Mouse (Mus musculus): ENCODE data around the gene Dennd1b. TPM values are rescaled to one million over a fixed set of nuclear protein-coding genes. Genes with fewer than 3 reads are reported as not detected.
A peak's percentile ranks its signal among the peaks of the same experiment; 100 is the strongest.

Gene Dennd1b
- total RNA-seq, 2 experiments from 2014 or later = 50.2 to 51.4 TPM

DNA sequence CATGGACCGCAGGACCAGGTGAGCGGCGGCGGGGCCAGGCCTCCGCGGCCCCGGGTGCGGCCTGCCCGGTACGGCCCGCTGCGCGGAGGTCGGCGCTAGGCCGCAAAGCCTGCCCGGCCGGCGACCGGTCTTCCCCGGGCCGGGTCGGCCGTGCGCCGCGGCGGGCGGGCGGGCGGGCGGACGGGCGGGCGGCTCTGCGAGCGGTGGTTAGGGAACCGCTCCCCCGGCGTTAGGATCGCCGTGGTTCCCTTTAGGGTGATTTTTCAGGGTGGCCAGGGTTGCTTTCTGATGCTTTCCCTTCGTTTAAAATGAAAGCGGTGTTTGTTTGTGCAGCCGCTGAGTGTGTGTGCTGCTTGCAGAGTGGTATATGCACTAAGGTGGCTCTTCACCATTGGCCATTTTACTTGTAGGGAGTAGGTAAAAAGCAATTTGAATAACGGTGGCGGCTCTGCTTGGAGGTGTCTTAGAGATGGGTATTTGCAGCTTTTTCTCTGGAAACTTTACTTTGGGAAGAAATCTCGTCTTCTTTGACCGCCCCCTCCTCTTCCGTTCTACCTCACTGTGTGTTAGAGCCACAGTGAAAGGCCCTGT lies 728 bp downstream of the Dennd1b start:
- DNase-seq = peak; percentile 26 to 32

GRCm38 (mm10) chr1:138965069-138965468 lies 1.8 kb downstream of the Dennd1b start:
- no peak for DNase-seq

DNA sequence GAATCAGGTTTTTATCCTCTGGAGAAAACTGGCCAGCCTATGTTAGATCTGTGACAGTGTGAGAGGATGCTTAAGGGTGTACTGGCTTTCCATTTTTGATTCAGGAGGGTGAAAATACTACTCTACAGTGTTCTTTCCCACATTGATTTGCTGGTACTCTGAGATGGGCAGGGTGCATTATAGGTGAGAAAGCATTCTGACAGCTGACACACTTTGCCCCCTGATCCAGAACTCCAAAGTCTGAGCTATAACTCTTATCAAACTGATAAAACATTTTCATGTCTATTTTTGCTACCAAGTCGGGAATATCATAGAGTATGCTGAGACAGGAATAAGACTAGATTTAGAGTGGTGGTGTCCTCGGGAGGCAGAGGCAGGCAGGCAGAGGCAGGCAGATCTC lies 2.3 kb downstream of the Dennd1b start:
- DNase-seq = no peak

DNA sequence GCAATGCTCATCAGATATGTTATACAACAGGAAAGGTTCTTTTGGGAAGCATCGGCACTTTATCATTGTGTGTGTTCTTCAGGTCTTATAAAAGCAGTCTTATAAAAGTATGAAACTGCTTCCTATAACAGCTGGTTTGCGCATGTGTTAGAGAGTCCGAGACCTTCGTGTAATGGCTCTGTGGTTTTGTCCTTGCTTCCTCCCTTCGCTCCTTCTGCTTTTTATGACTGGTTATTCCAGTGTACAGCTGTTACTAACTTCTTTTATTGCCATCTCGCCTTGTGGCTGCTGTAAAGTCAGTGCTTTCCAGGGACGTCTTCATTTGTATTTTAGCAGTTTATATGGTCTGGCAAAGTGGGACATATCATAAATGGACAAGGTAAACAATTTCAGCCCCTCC lies 4.2 kb downstream of the Dennd1b start:
- no peak for DNase-seq

DNA sequence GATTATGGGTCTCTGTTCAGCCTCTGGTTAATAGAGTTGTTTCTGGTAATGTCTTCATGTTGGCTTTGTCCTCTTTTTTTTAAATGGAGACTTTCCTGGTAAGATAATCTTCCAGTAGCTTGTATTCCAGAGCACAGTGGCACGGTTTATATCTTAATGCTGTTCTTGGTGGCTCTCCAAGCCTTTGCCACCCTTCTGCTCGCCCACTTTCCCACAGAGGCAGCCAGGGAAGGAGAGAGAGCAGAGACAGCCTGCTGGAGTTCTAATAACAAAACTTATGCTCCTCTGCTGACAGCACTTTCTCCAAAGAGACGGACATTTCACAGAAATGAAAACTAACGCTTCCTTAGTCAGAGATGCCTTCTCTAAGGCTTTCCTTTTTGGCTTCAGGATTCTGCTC lies 6.8 kb downstream of the Dennd1b start:
- DNase-seq = no peak

DNA sequence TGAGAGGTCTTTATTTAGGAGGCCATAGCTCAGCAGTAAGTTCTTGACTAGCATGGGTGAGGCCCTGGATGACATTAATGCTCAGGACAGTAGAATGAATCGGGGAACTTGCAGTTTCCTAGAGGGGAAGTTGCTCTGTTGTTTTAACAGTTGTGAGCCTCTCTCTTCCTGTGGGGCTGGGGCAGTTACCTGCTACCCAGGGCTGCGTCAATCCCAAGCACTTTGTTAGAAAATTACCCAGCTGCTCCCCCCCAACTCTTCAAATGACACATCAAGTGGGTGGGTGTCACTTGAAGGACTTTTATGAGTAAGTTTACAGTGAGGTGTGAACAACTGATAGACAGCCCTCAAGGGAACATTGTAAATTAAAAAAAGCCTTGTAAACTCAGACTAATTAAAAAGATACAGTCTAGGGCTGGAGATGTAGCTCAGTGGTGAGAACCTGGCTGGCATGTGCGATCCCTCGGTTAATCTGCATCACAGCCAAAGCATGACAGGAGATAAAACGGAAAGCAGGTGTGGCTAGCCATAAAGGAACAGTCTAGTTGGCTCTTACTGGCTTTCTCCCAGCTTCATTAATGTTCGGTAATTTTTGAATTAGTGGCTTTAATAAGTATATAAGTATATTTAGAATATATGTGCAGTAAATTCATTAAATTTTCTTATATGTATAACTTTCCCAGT lies 10.4 kb downstream of the Dennd1b start:
- no peak for DNase-seq

DNA sequence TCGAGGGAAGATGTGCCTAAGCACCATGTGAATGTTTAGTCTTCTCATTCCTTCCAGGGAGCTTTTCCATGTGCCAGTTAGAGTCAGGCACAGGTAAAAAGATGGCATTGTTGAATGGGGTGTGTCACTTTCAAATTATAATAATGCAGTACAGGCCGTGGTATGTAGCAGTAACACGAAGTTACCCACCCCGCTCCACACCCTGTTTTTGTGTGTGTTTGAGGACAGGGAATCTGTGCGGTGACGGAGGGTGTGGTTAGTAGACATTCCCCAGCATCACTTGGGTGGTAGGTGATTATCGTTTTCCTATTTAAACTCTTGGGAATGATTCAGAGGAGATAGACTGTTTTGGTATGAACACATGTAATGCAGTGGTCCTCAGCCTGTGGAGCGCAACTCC lies 11.6 kb downstream of the Dennd1b start:
- DNase-seq = no peak

DNA sequence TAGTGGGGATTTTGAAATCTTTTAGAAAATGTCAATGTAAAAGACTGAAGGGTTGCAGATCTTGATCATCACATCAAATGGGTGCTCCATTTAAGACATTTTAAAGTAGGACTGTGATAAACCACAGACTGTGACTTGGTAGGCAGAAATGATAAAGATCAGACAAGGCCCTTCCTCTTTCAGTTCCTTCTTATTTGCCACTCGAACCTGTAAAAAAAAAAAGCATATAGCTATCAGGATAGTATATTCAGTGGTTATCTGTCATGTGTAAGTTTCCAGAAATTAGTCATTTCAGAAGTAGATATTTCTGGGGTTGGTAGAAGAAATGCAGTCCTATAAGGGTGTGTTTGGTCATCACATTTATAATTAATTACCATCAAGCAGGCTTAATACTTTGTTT lies 12.7 kb downstream of the Dennd1b start:
- DNase-seq = no peak

GRCm38 (mm10) chr1:138982203-138982602 lies 19.0 kb downstream of the Dennd1b start:
- DNase-seq = no peak

GRCm38 (mm10) chr1:138982611-138983010 lies 19.4 kb downstream of the Dennd1b start:
- no peak for DNase-seq

DNA sequence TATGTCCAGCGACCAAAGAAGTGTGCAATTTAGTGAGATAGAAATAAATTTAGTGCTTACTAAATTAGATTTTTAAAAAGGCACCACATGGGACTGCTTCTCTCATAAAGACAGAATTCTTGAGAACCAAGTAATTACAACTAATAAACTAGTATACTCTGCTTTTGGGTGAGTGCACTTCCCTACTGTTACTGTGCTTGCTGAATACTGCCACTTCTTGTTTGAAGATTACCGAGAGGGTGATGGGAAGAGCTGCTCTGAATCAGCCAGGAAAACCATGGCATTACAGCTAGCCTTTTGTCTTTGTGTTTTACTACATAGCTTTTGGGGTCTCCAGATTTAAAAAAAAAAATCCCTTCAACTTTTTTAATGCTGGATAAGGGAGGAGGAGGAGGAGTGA lies 19.8 kb downstream of the Dennd1b start:
- DNase-seq = no peak

DNA sequence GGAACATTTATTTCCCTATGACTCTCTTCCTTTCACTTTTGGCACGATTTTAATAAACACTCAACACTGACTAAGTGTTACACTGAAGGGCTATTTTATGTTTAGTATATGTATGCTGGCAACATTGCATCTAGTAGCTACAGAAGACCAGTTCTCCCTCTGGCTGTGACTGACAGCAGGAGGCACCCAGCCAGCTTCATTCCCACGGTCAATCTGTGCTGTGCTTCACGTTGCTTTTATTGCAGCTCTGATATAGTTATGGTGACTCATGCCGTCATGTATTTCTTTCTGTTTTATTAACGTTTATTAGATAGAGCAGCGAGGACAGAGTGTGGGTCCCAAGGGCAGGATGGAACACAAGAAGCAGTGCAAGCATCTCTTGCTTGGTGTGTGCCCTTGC lies 20.2 kb downstream of the Dennd1b start:
- DNase-seq = peak; percentile 74 to 79

DNA sequence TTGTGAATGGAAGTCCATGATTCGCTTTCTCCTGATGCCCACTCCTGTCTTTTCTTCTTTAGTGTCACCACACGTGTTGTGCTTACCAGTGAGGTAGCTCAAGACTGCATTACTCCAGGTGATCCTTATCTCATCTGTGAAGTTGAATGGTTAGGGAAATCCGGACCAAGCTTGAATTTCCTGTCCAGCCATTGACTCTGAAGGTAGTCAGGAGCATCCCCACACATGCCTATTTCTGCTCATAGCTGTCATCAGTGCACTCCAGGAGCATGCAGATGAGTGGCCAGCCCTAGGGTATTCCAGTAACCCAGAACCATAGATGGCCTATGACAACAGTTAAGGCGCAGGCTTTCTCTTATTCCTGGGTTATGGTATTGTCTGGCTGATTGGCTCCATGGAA lies 20.9 kb downstream of the Dennd1b start:
- no peak for DNase-seq

DNA sequence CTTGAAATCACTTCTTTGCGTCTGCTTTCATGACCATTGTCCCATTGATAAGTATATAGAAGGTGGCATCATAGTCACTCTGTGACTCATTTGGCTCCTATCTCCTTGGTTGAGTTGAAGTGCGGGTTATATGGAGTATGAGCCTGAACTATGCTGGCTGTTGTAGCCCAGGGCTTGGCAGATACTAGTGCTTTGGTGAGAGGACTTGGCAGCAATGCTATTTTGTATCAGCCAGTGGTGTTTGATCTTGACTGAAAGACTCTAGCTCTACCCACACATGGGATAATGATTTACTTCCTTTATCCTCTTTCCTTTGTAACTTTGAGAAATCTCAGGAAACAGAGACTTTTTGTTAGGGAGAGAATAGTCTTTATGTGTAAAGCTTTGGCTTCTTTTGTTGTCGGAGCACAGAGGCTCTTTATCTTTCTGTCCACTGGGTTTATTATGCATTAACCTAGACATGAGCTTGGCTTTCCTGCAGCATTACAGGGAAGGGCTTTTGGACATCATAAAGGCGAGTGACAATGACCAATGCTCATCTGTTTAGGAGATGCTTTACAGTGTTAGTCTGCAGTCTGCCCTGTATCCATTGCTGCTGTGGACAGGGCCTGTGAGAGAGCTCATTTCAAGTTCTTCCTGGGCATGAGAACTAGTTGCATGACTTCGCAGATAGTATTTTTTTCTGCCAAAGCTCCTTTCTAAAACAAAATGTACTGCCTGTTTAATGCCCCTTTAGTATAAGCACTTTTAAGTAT lies 29.3 kb downstream of the Dennd1b start:
- DNase-seq = no peak

DNA sequence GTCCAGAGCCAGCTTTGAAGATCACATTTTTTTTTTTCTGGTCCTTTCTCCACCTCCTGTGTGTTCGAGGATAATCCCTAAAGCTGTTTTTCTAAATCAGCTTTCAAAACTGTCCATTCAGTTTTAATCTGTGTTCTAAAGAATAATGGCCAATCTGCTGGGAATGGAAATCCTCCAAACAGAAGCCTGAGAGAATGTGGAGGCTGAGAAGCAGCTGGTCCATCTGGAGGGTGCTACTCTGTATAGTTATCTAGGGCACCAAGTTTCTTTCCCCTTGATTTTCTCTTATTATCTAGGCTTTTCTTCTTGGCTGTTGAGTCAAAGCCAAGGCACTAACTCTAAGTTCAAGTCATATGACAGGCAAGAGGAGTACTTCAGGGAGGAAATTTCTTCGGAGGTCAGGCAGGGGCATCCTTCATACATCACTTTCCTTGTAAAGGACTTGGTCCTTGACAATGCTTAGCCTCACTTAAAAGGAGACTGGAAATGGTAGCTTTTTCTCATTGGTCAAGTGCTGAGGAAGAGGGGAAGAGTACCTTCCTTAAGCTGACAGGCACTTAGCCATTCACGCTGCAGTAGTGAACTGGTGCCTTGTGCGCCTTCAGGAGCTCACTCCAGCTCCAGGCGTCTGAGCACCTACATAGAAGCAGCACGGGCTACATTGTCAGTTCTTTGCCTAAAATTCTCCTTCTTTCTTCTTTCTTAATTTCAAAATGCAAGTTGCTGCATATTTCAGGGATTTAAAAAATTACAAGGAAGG lies 32.6 kb downstream of the Dennd1b start:
- DNase-seq = peak; percentile 42 to 50

DNA sequence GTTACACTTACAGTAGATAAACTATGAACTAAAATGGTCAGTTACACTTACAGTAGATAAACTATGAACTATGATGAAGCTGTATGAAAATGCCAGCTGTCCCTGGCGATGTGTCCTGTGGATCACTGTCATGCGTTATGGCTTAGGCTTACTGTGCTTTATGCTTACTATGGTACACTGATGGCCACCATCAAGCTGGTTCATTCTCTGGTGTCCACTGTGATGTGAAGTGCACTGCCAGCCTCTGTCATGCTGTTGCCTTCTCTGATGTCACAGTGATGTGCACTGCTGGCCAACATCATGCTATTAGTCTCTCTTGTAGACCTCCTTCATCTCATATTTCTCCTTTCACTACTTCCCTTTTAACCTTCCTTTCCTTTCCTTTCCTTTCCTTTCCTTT lies 33.4 kb downstream of the Dennd1b start:
- no peak for DNase-seq

GRCm38 (mm10) chr1:139000675-139001379 lies 37.6 kb downstream of the Dennd1b start:
- no peak for DNase-seq

DNA sequence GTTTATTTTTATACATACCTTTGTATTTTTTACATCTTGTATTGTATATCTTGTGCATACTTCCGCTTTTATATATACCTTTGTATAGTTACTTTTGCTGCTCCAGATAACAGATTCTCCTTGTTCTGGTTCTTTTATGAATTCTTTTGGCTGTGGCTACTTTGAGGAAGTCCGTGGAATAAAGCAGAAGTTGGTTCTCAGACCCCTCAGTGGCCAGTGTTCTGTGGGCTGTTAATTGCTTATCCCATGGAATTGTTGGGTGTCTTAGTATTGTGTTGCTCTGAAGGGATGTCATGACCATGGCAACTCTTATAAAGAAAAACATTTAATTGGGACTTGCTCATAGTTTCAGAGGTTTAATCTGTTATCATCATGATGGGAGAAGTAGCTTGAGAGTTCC lies 40.3 kb downstream of the Dennd1b start:
- no peak for DNase-seq

DNA sequence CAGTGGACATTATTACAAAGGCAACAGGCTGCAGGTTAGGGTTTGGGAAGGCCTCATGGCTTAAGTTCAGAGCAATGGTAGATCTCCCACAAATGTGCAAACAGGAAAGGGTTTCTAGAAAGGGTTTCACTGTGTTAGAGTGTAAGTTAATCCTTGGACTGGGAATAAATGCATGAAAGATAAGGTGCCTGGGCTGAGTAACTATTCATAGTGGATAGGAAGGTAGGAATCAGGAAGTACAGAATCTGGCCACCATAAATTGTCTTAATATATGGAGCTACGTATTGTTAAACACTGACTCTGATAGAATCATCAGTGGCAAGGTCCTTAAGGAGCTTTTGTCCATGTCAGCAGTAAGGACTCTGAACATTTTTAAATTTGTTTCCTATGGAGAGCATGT lies 42.8 kb downstream of the Dennd1b start:
- no peak for DNase-seq

- no peak for DNase-seq
These were observed 44.2 kb downstream of the Dennd1b start for GRCm38 (mm10) chr1:139007475-139007874.

DNA sequence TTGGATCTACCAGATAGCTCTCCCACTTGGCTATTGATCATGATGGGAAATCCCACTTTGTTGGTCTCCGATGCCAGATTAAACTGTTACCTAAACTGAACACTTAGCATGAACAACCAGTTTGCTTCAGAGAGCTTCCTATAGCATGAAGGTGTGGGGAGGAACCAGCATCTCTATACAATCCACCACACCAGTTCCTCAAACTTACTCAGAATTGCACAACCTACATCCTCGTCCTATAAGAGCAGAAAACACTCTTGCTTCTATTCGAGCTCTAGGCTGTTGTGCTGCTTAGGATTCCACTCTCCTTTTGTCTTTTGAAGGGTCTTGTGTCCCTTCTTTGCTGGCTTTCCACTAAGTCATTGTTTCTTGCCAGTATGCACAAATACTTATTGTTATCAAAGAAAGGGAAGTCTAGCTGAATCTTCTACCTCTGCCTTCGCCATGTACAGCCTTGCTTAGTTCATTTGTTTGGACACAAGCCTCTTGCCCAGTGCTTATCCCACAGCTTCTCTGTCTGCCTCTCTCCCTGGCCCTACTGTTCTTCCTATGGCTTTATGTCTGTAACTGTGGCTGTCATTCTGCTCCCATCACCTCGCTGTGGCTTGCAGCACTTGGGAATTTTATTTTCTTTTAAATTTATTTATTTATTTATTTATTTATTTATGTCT lies 52.0 kb downstream of the Dennd1b start:
- no peak for DNase-seq

GRCm38 (mm10) chr1:139021298-139021697 lies 58.1 kb downstream of the Dennd1b start:
- DNase-seq = no peak

Data from layer of hippocampus, postnatal 36 days (tissue).